Mouse (Mus musculus) G1E (cell line): Measurements from ENCODE around the gene Hbp1. TPM values are rescaled to one million over a fixed set of nuclear protein-coding genes. Genes with fewer than 3 reads are reported as not detected.

Experiments
- ATAC-seq: 2 replicates; pipeline ENCODE4 v1.8.0; 2016; ENCODE audit warnings: mild to moderate bottlenecking; ENCODE audit not compliant: insufficient number of reproducible peaks, poor library complexity, low FRiP score, severe bottlenecking; ENCODE audit errors: extremely low read depth
- DNase-seq: peaks from one replicate; pipeline ENCODE4 v3.0.0; 2012; ENCODE audit warnings: low spot score
- H3K27me3 ChIP-seq: 2 replicates; pipeline ENCODE4 v1.6.1; 2012; ENCODE audit warnings: mild to moderate bottlenecking, low read length, inconsistent platforms; ENCODE audit not compliant: insufficient read depth
- H3K36me3 ChIP-seq: replicated peaks from 2 replicates; pipeline ENCODE3; 2012; ENCODE audit warnings: mild to moderate bottlenecking, inconsistent platforms
- H3K4me1 ChIP-seq: 2 replicates; pipeline ENCODE4 v1.6.1; 2012; ENCODE audit warnings: low read depth, low read length, inconsistent platforms, mixed read lengths; ENCODE audit not compliant: insufficient read depth
- H3K4me3 ChIP-seq: 2 replicates; pipeline ENCODE4 v1.5.1; 2012; ENCODE audit warnings: low read depth, mild to moderate bottlenecking, inconsistent platforms, low read length, moderate library complexity, mixed read lengths
- H3K9me3 ChIP-seq: replicated peaks from 2 replicates; pipeline ENCODE4 v1.6.1; 2012; ENCODE audit warnings: inconsistent platforms
- CTCF ChIP-seq: IDR thresholded peaks from 2 replicates; pipeline ENCODE4 v1.5.1; 2012; ENCODE audit warnings: low read depth, low read length, inconsistent platforms, mixed read lengths
- GATA1 ChIP-seq: IDR thresholded peaks from 2 replicates; pipeline ENCODE4 v1.6.1; 2012; ENCODE audit warnings: borderline replicate concordance, low read length, inconsistent platforms, mixed read lengths
- GATA2 ChIP-seq: IDR thresholded peaks from 2 replicates; pipeline ENCODE4 v1.6.1; 2012; ENCODE audit warnings: low read depth, low read length, inconsistent platforms, borderline replicate concordance
- POLR2AphosphoS5 ChIP-seq: IDR thresholded peaks from 2 replicates; pipeline ENCODE4 v1.6.1; 2012; ENCODE audit warnings: low read depth, low read length, inconsistent platforms; ENCODE audit not compliant: insufficient replicate concordance
- TAL1 ChIP-seq: conservative IDR thresholded peaks from 2 replicates; pipeline ENCODE4 v1.6.1; 2012; ENCODE audit warnings: low read depth, low read length, inconsistent platforms, mixed read lengths
- polyA plus RNA-seq: library from polyadenylated mRNA; stranded (reverse); fragments of >175 nt; gene quantifications from 2 replicates; pipeline ENCODE4 v1.2.3, GENCODE M21; 2012
- total RNA-seq, 2 experiments: library from RNA; stranded (forward) in 1 of 2; stranded (reverse) in 1 of 2; fragments of 200-1000 nt in 1 of 2; fragments of >200 nt in 1 of 2; fragmentation: Nextera tagmentation in 1 of 2; gene quantifications; 2 replicates each; pipeline ENCODE4 v1.2.3; 2014 to 2017

Hbp1 gene
- total and polyA plus RNA-seq, 3 experiments: 2.5 to 152 (median 120) TPM

GRCm38 (mm10) chr12:31905696-31906551 lies 44.4 kb downstream of the Hbp1 start:
- DNase-seq (no peak), ATAC-seq (no peak)
- Histone ChIP-seq H3K9me3 (peaks cover 3% of the 10 kb centered on the region; the same call in 1 of the 2 replicates), H3K4me1 (peaks cover 2% of the 10 kb centered on the region; the same call in 1 of the 2 replicates), H3K36me3 (peaks cover 39% of the 10 kb centered on the region), H3K4me3 (no peak overlapping the region), H3K27me3 (no peaks in the 10 kb centered on the region)
- TF ChIP-seq TAL1 (no peak), GATA2 (no peak), POLR2AphosphoS5 (no peak), GATA1 (no peak), CTCF (no peak)

- peaks cover 3% of the 10 kb centered on the region; the same call in 1 of the 2 replicates for H3K9me3 ChIP-seq
- H3K36me3 ChIP-seq: peaks cover 53% of the 10 kb centered on the region
- no peaks in the 10 kb centered on the region for H3K27me3 ChIP-seq
- TF ChIP-seq CTCF: no peak
- no peak for TF ChIP-seq GATA1
- no peak for TF ChIP-seq GATA2
- no peak for TF ChIP-seq TAL1
- TF ChIP-seq POLR2AphosphoS5: no peak
- H3K4me3 ChIP-seq: no peak overlapping the region
- ATAC-seq: no peak
- no peak for DNase-seq
- H3K4me1 ChIP-seq: peaks cover 2% of the 10 kb centered on the region; the same call in 1 of the 2 replicates
Measured at GRCm38 (mm10) chr12:31900391-31900914, 49.9 kb downstream of the Hbp1 start.

- H3K27me3 ChIP-seq: no peaks in the 10 kb centered on the region
- no peak overlapping the region for H3K4me3 ChIP-seq
- ATAC-seq: no peak
- TF ChIP-seq CTCF: no peak
- TF ChIP-seq POLR2AphosphoS5: no peak
- TF ChIP-seq GATA1: no peak
- no peak for TF ChIP-seq TAL1
- peaks cover 2% of the 10 kb centered on the region; the same call in 1 of the 2 replicates for H3K4me1 ChIP-seq
- no peak for DNase-seq
- no peaks in the 10 kb centered on the region for H3K9me3 ChIP-seq
- H3K36me3 ChIP-seq: peaks cover 57% of the 10 kb centered on the region
Measured at GRCm38 (mm10) chr12:31897456-31897855, 52.9 kb downstream of the Hbp1 start.

- Histone ChIP-seq H3K27me3 (no peaks in the 10 kb centered on the region), H3K4me1 (peaks cover 2% of the 10 kb centered on the region; the same call in 1 of the 2 replicates), H3K4me3 (no peak overlapping the region), H3K36me3 (peaks cover 59% of the 10 kb centered on the region), H3K9me3 (no peaks in the 10 kb centered on the region)
- TF ChIP-seq GATA2 (no peak), POLR2AphosphoS5 (no peak), CTCF (no peak), TAL1 (no peak), GATA1 (no peak)
- ATAC-seq (no peak), DNase-seq (no peak)
Measured at GRCm38 (mm10) chr12:31896986-31897385, 53.3 kb downstream of the Hbp1 start.

- DNase-seq: no peak
Measured at GRCm38 (mm10) chr12:31896295-31896694, 54.0 kb downstream of the Hbp1 start.

GRCm38 (mm10) chr12:31895888-31896287 lies 54.4 kb downstream of the Hbp1 start:
- no peak overlapping the region for H3K4me3 ChIP-seq
- no peak for ATAC-seq
- H3K4me1 ChIP-seq: peaks cover 2% of the 10 kb centered on the region; the same call in 1 of the 2 replicates
- no peaks in the 10 kb centered on the region for H3K9me3 ChIP-seq
- TF ChIP-seq CTCF (no peak), TAL1 (no peak), GATA1 (no peak), POLR2AphosphoS5 (no peak), GATA2 (no peak)
- no peak for DNase-seq
- H3K36me3 ChIP-seq: peaks cover 59% of the 10 kb centered on the region
- no peaks in the 10 kb centered on the region for H3K27me3 ChIP-seq

More at GRCm38 (mm10) chr12:31896295-31896694, 54.0 kb downstream of the Hbp1 start:
- H3K27me3 ChIP-seq: no peaks in the 10 kb centered on the region
- H3K36me3 ChIP-seq: peaks cover 58% of the 10 kb centered on the region
- no peak overlapping the region for H3K4me3 ChIP-seq
- H3K9me3 ChIP-seq: no peaks in the 10 kb centered on the region
- TF ChIP-seq GATA1: no peak
- TF ChIP-seq POLR2AphosphoS5: no peak
- no peak for TF ChIP-seq GATA2
- no peak for TF ChIP-seq TAL1
- no peak for TF ChIP-seq CTCF
- peaks cover 2% of the 10 kb centered on the region; the same call in 1 of the 2 replicates for H3K4me1 ChIP-seq
- ATAC-seq: no peak
